Mouse (Mus musculus) liver, postnatal 0 days (tissue): ENCODE measurements around the gene Nucb1. TPM values are rescaled to one million over a fixed set of nuclear protein-coding genes. Genes with fewer than 3 reads are reported as not detected.

Experiments
- ATAC-seq: fragments of 200-750 bp; cut with Nextera tagmentation; 2 replicates; pipeline ENCODE4 v1.8.0; 2017; ENCODE audit warnings: mild to moderate bottlenecking, moderate library complexity
- DNase-seq: peaks from one replicate; pipeline ENCODE4 v3.0.0-alpha.2; 2016
- H3K27ac ChIP-seq: fragments of 300-500 bp; sonication (generic); 2 replicates; pipeline ENCODE4 v1.5.1; 2014; ENCODE audit warnings: antibody characterized with exemption, moderate library complexity, mild to moderate bottlenecking, low read depth
- H3K27me3 ChIP-seq: fragments of 300-500 bp; sonication (generic); 2 replicates; pipeline ENCODE4 v1.6.1; 2014; ENCODE audit warnings: low read length, control low read depth, mixed read lengths; ENCODE audit not compliant: insufficient read depth
- H3K36me3 ChIP-seq: fragments of 300-500 bp; sonication (generic); replicated peaks from 2 replicates; pipeline ENCODE4 v1.6.1; 2014; ENCODE audit warnings: mild to moderate bottlenecking, control low read depth, low read length, moderate library complexity, mixed read lengths; ENCODE audit not compliant: insufficient read depth
- H3K4me1 ChIP-seq: fragments of 300-500 bp; sonication (generic); 2 replicates; pipeline ENCODE4 v1.6.1; 2014; ENCODE audit warnings: antibody characterized with exemption, mild to moderate bottlenecking, control low read depth; ENCODE audit not compliant: insufficient read depth
- H3K4me2 ChIP-seq: fragments of 300-500 bp; sonication (generic); 2 replicates; pipeline ENCODE4 v1.6.1; 2014; ENCODE audit warnings: low read depth, mild to moderate bottlenecking, low read length, moderate library complexity, mixed read lengths
- H3K4me3 ChIP-seq: fragments of 300-500 bp; sonication (generic); 2 replicates; pipeline ENCODE4 v1.5.1; 2014; ENCODE audit warnings: low read depth, low read length
- H3K9ac ChIP-seq: fragments of 300-500 bp; sonication (generic); replicated peaks from 2 replicates; pipeline ENCODE4 v1.6.1; 2014; ENCODE audit warnings: mild to moderate bottlenecking, moderate library complexity
- H3K9me3 ChIP-seq: fragments of 300-500 bp; sonication (generic); 2 replicates; pipeline ENCODE4 v1.6.1; 2016; ENCODE audit warnings: mild to moderate bottlenecking, control low read depth, low read length, mixed read lengths
- CTCF ChIP-seq: sonication (generic); IDR thresholded peaks from 2 replicates; pipeline ENCODE4 v1.5.1; 2016; ENCODE audit warnings: antibody characterized with exemption, low read depth
- EP300 ChIP-seq: IDR thresholded peaks from 2 replicates; pipeline ENCODE4 v1.6.1; 2016; ENCODE audit warnings: antibody characterized with exemption, low read depth, mild to moderate bottlenecking
- WGBS: fragments of 180-500 bp; shearing (Covaris S2); extraction: QIAGEN DNeasy Blood & Tissue Kit; methylation state at CpG from one replicate; pipeline ENCODE4 v1.1.7; 2014; ENCODE audit not compliant: insufficient replicate concordance; 5-methylcytosine and 5-hydroxymethylcytosine counted together
- polyA plus RNA-seq: library from polyadenylated mRNA; unstranded; fragments of >200 nt; fragmentation: Nextera tagmentation; extraction: Ambion mirVana; gene quantifications from 2 replicates; pipeline ENCODE4 v1.2.1, GENCODE M21; 2015

The Nucb1 gene
- polyA plus RNA-seq, 1 experiment from 2014 or later, result 103 TPM

DNA sequence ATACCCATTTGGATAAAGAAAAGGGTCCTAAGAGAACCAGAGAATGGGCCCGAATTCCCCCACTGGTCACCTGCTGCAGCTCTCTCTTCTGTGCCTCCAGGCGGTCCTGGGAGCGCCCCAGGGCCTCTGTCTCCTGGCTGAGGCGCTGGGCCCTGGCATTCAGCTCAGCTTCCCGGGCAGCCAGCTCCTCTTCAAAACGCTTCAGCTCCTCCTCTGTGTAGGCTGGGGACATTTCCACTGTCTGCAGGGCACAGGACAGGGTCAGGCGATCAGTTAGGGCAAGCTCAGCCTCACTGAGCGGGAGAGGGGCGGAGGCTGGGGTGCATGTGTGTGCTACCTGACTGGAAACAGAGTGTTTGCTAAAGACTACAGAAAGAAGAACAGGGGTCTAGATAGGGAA lies 15.7 kb downstream of the Nucb1 start:
- 83% methylated on average over 9 of the region's 9 CpGs for WGBS
- H3K4me2 ChIP-seq, result no peak overlapping the region
- no peak overlapping the region for H3K9ac ChIP-seq
- H3K36me3 ChIP-seq, result peaks cover 66% of the 10 kb centered on the region
- no peak overlapping the region for H3K27ac ChIP-seq
- no peaks in the 10 kb centered on the region for H3K27me3 ChIP-seq
- no peak for DNase-seq
- no peak for ATAC-seq
- TF ChIP-seq EP300 (no peak), CTCF (no peak)
- H3K4me3 ChIP-seq, result no peak overlapping the region
- peaks cover 19% of the 10 kb centered on the region for H3K4me1 ChIP-seq
- H3K9me3 ChIP-seq, result no peaks in the 10 kb centered on the region

DNA sequence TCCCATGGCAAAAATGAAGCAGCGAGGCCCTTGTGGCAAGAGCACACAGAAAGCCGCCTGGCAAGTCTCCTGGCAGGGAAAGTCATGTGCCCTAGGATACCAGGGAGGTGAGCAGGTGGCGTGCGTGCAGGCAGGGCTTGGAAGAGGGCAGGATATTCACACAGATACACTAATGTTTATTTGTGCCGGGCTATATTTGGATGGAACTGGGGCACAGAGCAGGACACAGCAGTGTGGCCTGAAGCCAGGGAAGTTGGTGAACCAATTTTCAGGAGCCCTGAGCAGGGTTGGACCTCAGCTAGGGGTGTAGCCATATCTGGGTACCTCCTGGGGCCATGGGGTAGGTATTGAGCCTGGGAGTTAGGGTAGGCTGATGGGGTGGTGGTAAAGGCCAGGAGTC lies 17.3 kb downstream of the Nucb1 start:
- H3K9ac ChIP-seq, result no peak overlapping the region
- no peak overlapping the region for H3K4me2 ChIP-seq
- H3K27ac ChIP-seq, result peak overlapping the region; percentile 58; the same call in 1 of the 2 replicates
- peaks cover 50% of the 10 kb centered on the region for H3K36me3 ChIP-seq
- H3K9me3 ChIP-seq, result no peaks in the 10 kb centered on the region
- TF ChIP-seq CTCF (no peak), EP300 (no peak)
- 88% methylated on average over 5 of the region's 5 CpGs for WGBS
- H3K4me1 ChIP-seq, result peaks cover 31% of the 10 kb centered on the region
- peak; percentile 66 for ATAC-seq
- H3K4me3 ChIP-seq, result no peak overlapping the region
- H3K27me3 ChIP-seq, result no peaks in the 10 kb centered on the region
- no peak for DNase-seq

DNA sequence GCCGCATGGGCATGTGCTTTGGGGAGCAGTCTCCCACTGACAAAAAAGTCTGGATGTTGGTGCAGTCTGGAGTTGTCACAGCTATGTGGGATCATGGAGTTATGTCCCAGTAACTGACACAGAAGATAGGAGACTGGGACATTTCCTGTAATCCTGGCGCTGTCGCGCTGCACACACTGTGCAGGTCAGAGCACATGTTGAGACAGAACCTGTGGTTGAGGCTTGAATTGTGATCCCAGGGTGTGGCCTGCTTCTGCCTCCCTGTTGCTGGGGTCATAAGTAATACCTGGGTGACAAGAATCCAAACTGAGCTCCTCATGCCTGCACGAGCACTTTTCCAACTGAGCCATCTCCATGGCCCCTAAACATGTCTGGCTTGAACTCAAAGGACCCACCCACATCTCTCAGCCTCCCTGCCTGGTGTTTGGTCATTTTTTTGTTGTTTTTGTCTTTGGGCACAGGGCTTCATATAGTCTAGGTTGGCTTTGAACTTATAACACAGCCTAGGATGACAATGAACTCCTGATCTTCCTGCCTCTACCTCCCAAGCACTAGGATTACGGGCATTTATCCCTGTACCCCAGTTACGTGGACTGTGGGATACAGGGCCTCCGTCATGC lies 17.9 kb downstream of the Nucb1 start:
- H3K9ac ChIP-seq, result no peak overlapping the region
- TF ChIP-seq CTCF, result no peak
- TF ChIP-seq EP300, result no peak
- no peaks in the 10 kb centered on the region for H3K9me3 ChIP-seq
- no peaks in the 10 kb centered on the region for H3K27me3 ChIP-seq
- peaks cover 44% of the 10 kb centered on the region for H3K36me3 ChIP-seq
- peaks cover 34% of the 10 kb centered on the region for H3K4me1 ChIP-seq
- no peak for ATAC-seq
- WGBS, result 90% methylated on average over 8 of the region's 8 CpGs
- no peak overlapping the region for H3K4me3 ChIP-seq
- H3K4me2 ChIP-seq, result no peak overlapping the region
- DNase-seq, result no peak
- peak overlapping the region; percentile 87; the same call in 1 of the 2 replicates for H3K27ac ChIP-seq

DNA sequence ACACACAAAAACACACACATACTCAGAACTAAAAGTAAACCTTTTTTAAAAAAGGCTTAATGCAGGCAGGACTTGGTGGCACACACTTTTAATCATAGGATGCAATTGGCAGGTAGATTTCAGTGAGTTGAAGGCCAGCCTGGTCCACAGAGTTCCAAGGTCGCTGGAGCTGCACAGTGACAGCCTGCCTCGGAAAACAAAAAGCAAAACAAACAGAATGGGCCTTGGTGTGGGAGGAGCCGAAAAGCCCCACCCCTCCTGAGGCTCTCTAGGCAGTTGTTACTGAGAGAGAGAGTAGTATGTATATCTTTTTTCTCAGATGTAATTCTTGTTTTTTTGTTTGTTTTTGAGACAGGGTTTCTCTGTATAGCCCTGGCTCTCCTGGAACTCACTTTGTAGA lies 18.9 kb downstream of the Nucb1 start:
- no peak overlapping the region for H3K4me3 ChIP-seq
- DNase-seq (peak; percentile 66), ATAC-seq (peak; percentile 80)
- TF ChIP-seq CTCF (no peak), EP300 (no peak)
- H3K27me3 ChIP-seq, result no peaks in the 10 kb centered on the region
- peak overlapping the region; percentile 87 for H3K27ac ChIP-seq
- H3K4me1 ChIP-seq, result peaks cover 39% of the 10 kb centered on the region
- WGBS, result 13% methylated on average over 3 of the region's 3 CpGs
- no peak overlapping the region for H3K9ac ChIP-seq
- H3K9me3 ChIP-seq, result no peaks in the 10 kb centered on the region
- H3K4me2 ChIP-seq, result peak overlapping the region; percentile 42
- H3K36me3 ChIP-seq, result peaks cover 37% of the 10 kb centered on the region

DNA sequence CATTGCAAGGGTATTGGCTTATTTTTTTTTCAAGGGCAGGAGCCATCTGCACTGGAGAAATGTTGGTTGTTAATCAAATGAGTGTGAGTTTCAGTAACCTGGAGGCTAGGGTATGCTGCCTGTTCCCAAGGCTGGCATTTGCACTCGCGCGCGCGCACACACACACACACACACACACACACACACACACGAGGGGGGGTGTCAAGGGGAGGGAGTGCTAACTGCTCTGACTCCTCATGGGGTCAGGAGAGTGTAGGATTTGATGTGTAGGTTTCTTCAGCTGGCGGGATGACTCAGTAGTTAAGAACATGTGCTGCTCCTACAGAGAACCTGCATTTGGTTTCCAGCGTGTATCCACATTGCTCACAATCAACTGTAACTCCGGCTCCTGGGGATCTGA lies 19.4 kb downstream of the Nucb1 start:
- Histone ChIP-seq H3K4me3 (no peak overlapping the region), H3K4me1 (peaks cover 42% of the 10 kb centered on the region), H3K9me3 (no peaks in the 10 kb centered on the region), H3K4me2 (peak overlapping the region; percentile 42), H3K27ac (peak overlapping the region; percentile 87), H3K36me3 (peaks cover 34% of the 10 kb centered on the region), H3K9ac (no peak overlapping the region), H3K27me3 (no peaks in the 10 kb centered on the region)
- no peak for TF ChIP-seq EP300
- 0 out of 2 replicates have a peak, but pooled peaks have one; percentile 6 for TF ChIP-seq CTCF
- peak; percentile 41 for DNase-seq
- 45% methylated on average over 9 of the region's 9 CpGs for WGBS
- ATAC-seq, result peak; percentile 40

DNA sequence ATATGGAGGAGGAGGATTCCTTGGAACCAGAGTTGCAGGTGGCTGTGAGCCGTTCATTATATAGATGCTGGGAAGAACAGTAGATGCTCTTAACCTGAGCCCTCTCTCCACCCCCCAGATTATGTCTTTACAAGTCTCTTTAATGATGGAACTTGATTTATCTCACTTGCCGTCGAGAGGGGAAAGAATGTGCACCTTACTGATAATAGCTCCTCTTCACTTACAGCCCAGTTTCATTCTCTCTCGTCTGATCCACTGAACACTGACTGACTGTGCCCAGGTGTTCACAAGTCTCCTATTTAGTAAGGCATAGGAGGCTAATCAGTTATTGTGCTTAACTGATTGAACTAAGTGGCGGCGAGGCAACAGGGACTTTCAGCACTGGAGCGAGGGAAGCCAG lies 20.6 kb downstream of the Nucb1 start:
- no peaks in the 10 kb centered on the region for H3K9me3 ChIP-seq
- no peak for ATAC-seq
- no peak overlapping the region for H3K4me2 ChIP-seq
- peaks cover 22% of the 10 kb centered on the region for H3K36me3 ChIP-seq
- no peaks in the 10 kb centered on the region for H3K27me3 ChIP-seq
- H3K27ac ChIP-seq, result peak overlapping the region; percentile 87; the same call in 1 of the 2 replicates
- no peak for TF ChIP-seq EP300
- no peak for TF ChIP-seq CTCF
- H3K4me3 ChIP-seq, result no peak overlapping the region
- no peak overlapping the region for H3K9ac ChIP-seq
- no peak for DNase-seq
- WGBS, result 67% methylated on average over 7 of the region's 7 CpGs
- peaks cover 42% of the 10 kb centered on the region for H3K4me1 ChIP-seq
